Mouse (Mus musculus) ES-CJ7 (cell line): ENCODE data around the gene Klf11.

Source experiments
- DNase-seq: peaks from one replicate; pipeline ENCODE4 v3.0.0; 2011; ENCODE audit warnings: low read depth, low spot score

Klf11 gene

DNA sequence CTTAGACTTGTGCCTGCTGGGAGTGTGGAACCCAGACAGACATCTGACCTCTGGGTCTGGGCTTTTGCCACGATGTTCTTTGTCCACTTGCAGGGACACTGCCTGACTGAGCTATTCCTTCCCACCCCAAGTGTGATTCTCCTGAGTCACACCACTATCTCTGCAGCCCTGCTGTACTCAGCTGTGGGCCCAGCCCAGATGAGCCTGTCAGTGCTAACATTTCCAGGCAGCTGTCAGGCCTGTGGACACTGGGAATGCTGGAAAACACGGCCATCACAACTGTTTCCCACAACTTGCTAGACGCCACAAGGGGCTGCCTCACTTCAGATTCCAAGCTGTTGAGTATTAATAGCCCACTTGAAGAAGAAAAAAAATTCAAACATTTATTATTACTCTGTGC is 51.9 kb downstream of the Klf11 start:
- DNase-seq: no peak

DNA sequence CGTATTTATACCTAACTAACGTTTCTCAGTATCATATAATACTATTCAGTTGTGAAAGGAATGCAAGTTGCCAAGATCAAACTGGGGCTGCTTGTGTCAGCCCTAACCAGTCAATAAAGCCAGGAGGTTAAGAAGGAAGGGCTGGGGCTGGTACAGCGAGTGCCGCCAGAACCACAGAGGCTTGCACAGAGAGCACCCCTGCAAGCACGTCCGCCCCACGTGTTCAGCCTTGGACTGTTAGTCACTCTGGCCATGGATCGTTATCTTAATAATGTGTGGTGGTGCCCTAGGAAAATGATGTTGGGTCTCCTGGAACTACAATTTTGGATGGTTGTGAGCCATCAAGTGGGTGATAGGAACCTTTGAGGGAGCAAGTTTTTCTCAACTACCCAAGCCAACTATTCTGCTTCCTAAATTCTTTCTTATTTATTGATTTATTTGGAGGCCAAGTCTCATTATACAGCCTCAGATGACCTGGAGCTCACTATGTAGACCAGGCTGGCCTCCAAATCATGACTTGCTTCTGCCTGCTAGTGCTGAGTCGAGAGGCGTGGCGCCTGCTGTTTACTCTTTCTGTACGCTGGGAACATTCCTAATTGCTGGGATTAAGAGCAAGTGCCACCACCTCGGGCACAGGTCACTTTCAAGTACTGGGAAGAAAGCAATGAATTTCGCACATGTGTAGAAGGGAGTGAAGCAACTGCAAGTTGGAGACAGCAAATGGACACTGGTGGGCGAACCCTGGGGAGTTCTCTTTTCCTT is 54.6 kb downstream of the Klf11 start:
- no peak for DNase-seq

DNA sequence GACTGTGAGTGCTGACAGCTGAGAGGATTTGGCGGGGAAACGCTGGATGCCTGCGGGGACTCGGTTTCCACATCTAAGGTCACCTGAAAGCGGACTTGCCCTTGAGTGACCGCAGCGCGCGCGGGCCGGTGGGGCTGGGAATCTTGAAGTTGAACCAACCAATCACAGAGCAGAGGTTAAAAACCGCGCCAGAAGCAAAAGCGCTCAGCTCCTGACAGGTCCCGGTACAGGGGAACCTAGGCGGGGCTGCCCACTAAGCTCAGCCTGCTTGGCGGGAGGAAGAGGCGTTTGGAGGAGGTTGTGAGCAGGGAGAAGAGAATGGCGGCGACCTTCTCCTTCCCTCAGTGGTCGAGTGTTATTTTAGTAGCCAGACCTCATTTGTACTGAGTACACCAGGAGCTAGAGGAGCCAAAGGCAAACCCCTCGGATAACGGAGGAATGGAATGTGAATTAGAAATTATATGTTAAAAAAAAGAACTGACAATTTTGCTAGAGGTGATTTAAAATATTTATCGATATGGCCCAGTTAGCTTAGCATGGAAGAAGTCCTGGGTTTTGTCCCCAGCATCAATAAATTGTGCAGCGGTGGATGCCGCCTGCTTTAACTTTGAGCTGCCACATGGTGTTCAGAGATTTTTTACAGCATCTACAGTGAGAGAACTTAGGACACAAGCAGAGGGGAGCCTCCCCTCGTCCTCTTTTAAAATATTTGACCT is 55.8 kb downstream of the Klf11 start:
- peak; percentile 92 for DNase-seq

DNA sequence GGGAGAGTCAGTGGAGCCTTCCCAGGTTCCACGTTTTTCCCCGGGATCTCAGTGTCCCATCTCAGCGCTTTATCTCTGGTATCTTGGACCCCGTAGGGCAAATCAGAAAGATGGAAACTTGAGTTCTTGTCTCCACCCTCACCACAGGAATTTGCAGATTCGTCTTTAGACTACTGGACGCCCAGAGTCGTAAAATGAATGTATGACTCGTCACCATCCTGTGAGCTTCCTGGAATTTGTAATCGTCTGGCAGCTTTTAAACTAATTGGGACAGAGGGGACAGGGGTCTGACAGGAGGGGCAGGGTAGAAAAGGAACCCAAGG is 56.4 kb downstream of the Klf11 start:
- no peak for DNase-seq

DNA sequence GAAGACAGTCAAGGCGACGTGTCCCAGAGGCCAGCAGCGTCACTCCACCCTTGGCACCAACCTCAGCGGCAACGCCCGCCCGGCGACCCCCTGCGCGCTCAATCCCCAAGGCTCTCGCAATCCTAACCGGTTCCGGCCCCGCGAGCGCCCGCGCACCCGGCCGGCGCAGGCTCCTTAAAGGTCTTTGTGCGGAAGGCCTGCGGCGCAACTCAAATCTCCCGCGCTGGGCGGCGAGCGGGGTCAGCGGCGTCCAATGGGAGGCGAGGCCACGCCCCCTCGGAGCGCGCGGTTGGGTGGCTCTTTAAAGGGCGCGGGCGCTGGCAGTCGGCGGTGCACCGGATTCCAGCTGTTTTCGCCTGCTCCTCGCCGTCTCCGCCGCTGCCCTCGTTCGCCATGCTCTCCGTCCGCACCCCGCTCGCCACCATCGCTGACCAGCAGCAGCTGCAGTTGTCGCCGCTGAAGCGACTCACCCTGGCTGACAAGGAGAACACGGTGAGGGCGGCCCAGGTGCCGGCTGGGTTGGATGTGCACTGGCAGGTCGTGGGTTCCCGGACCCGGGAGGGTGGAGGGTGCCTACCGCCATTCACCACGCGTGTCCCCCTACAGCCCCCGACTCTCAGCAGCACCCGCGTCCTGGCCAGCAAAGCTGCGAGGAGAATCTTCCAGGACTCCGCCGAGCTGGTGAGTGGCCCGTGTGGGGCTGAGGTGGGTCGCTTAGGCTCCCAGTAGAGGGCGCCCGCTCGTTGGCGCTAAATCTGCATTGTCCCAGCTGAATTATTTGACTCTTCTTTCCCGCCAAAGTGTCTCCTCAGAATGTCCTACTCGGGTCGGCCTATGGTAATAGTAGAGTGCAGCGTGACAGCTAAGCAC is 57.1 kb downstream of the Klf11 start, which contains the start of gene Rrm2:
Gene Rrm2, plus strand, starts transcription at position 288 of the 870 bp plus-strand sequence.
- DNase-seq: peak; percentile 94

DNA sequence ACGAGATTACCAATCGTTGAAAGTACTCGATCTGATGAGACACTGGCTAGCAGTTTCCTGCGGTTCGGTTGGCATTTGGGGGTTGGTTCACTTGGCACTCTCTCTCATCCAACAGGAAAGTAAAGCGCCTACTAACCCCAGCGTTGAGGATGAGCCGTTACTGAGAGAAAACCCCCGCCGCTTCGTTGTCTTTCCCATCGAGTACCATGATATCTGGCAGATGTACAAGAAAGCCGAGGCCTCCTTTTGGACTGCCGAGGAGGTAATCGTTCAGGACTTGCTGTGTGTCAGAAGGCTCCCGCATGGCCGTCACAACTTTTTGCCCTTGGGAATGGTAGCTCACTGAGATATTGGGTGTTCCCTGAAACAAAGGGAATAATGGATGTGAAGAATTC is 57.7 kb downstream of the Klf11 start:
- no peak for DNase-seq

DNA sequence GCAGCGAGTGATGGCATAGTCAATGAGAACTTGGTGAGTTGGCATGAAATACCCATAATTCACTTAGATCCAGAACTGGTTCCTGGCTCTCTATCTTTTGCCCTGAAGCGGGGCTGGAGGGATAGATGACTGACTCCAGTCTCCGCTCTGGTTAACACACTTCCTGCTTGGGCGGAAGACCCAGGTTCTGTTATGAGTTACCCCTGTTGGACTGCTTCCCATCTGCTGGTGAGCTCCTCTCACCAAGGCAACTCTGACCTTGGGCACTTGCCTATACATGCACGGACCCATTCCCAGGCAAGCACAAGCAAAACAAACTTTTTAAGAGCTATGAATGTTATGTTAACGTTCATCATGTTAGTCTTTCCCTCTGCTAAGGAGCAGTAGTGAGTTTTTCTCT is 58.3 kb downstream of the Klf11 start:
- DNase-seq: no peak

DNA sequence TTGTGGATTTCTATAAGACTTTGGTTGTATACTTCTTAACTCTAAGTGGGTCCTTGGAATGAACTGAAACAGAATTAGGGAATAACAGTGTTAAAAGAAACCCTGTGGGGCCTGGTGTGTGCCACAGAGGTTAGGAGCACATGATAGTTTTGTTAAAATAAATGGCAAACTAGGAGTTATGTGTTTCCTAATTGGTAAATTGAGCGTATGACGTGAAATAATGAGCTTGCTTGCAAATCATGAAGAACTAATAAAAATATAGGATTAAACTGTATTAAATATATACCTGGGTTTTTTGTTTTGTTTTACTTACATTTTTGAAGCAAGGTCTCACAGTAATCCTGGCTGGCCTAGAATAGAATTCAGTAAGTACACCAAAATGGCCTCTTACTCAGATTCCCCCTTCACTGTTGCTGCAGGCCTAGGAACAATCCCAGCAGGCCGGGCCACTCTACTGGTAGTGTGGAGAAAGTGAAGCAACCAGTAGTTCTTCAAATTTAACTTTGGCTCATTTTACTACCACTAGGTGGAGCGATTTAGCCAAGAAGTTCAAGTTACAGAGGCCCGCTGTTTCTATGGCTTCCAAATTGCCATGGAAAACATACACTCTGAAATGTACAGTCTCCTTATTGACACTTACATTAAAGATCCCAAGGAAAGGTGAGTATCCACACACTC is 58.9 kb downstream of the Klf11 start:
- peak; percentile 92 for DNase-seq

DNA sequence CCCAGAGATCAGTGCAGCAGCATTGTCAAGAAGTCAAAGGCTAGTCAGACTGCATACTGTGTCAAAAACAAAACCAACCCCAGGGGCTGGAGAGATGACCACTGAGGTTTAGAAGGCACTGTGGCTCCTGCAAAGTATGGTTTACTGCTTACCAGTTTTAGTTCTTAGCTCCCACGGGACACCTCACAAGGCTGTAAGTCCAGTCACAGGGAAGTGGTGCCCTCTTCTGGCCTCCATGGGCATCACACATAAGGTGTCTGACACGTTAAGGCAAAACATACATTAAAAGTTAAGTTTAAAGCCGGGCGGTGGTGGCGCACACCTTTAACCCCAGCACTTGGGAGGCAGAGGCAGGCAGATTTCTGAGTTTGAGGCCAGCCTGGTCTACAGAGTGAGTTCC is 59.6 kb downstream of the Klf11 start:
- peak; percentile 60 for DNase-seq
